Mouse (Mus musculus) brown adipose tissue, adult 24 weeks (tissue): ENCODE measurements around the gene Coq10a. TPM values are rescaled to one million over a fixed set of nuclear protein-coding genes. Genes with fewer than 3 reads are reported as not detected.

Source experiments
- H3K27ac ChIP-seq: fragments of 200-500 bp; replicated peaks from 2 replicates; pipeline ENCODE4 v1.5.1; 2012; ENCODE audit warnings: low read depth, mild to moderate bottlenecking, low read length
- H3K4me1 ChIP-seq: fragments of 200-500 bp; 2 replicates; pipeline ENCODE4 v1.6.1; 2012; ENCODE audit warnings: low read length, mixed read lengths; ENCODE audit not compliant: control insufficient read depth, insufficient read depth, insufficient read length
- H3K4me3 ChIP-seq: fragments of 200-500 bp; 2 replicates; pipeline ENCODE4 v1.5.1; 2012; ENCODE audit warnings: low read depth, mild to moderate bottlenecking, low read length, moderate library complexity; ENCODE audit not compliant: insufficient read depth
- polyA plus RNA-seq: library from polyadenylated mRNA; stranded (reverse); fragments of >200 nt; gene quantifications from 2 replicates; pipeline ENCODE4 v1.2.4, GENCODE M21; 2012; ENCODE audit not compliant: missing spikeins, insufficient read depth, insufficient read length

The Coq10a gene
- 122 and 173 TPM in 2 replicates for polyA plus RNA-seq

DNA sequence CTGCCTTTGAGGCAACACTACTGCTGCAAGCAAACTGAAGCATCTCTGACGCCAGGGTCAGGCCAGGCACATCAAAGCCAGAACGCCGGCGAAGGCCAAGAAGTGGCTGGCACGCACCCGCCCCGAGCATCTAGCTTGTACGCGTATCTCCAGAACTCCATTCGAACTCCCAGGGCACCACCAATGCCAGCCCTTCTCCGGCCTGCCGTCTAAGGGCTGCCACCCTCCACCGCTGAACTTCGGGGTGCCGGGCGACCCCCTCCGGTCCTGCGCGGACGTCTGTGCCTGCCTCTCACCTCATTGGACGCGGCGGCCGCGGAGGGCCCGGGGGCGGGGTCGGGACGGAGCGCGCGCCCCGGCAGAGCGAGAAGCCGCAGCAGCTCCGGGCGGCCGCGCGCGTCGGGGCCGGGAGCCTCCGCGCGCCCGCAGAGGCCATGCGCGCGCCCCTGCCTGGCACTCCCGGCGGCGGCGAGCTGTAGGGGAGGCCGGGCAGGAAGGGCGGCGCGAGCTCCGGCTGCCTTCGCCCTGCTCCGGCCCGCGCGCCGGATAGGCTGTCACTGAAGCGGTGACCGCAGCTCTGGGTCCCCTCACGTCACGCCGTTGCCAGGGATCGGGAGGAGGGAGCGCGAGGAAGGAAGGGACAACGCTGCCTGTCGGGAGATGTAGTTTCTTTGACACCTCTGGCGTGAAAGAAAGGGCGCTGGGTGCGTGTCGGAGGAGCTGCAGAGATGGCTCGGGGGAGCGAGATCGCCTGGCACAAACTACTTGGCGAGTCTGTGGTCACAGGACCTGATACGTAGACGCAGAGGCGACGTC is at the start of gene Coq10a:
Gene Coq10a, minus strand, starts transcription at position 596 of the 816 bp plus-strand sequence.
- H3K4me3 ChIP-seq = peak within 1 kb of the TSS; percentile 76
- no peaks in the 10 kb centered on the region for H3K4me1 ChIP-seq
- H3K27ac ChIP-seq = peak within 1 kb of the TSS; percentile 93

GRCm38 (mm10) chr10:128414848-128415247 is 46.1 kb upstream of the Coq10a start:
- Histone ChIP-seq H3K27ac (no peak overlapping the region), H3K4me3 (no peak overlapping the region), H3K4me1 (peaks cover 4% of the 10 kb centered on the region)

- H3K27ac ChIP-seq = no peak overlapping the region
- no peak overlapping the region for H3K4me3 ChIP-seq
- H3K4me1 ChIP-seq = peaks cover 8% of the 10 kb centered on the region
Observed at GRCm38 (mm10) chr10:128413076-128413475, 44.3 kb upstream of the Coq10a start.

- Histone ChIP-seq H3K27ac (no peak overlapping the region; the same call in 1 of the 2 replicates), H3K4me1 (peaks cover 8% of the 10 kb centered on the region), H3K4me3 (peak overlapping the region; percentile 68)
Observed at GRCm38 (mm10) chr10:128412558-128412957, 43.8 kb upstream of the Coq10a start.

- H3K27ac ChIP-seq = peak overlapping the region; percentile 54
- peak overlapping the region; percentile 68 for H3K4me3 ChIP-seq
- H3K4me1 ChIP-seq = peaks cover 8% of the 10 kb centered on the region
Observed at GRCm38 (mm10) chr10:128412055-128412381, 43.2 kb upstream of the Coq10a start.

GRCm38 (mm10) chr10:128411211-128412054 is 42.6 kb upstream of the Coq10a start, which contains the start of the genes Nabp2 and Rnf41:
TSS of gene Nabp2 (minus strand) at chr10:128411492.
TSS of gene Rnf41 (plus strand) at chr10:128411657.
- Histone ChIP-seq H3K4me1 (peaks cover 8% of the 10 kb centered on the region), H3K4me3 (peak within 1 kb of the TSS; percentile 80), H3K27ac (peak within 1 kb of the TSS; percentile 85)

DNA sequence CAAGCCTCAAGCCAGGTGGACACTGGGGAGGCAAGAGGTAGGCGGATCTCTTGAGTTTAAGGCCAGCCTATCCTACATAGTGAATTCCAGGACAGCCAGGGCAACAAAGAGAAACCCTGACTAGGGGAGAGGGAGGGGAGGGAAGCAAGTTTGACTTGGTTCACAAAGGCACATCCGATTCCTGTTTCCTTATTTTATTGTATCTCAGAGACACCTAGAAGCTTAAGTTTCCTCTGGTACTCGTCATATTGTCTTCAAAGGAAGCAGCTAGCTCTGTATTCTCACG is 41.7 kb upstream of the Coq10a start:
- Histone ChIP-seq H3K4me3 (peak overlapping the region; percentile 45), H3K27ac (peak overlapping the region; percentile 85), H3K4me1 (peaks cover 8% of the 10 kb centered on the region)

- peak overlapping the region; percentile 68 for H3K4me3 ChIP-seq
- H3K27ac ChIP-seq = peak overlapping the region; percentile 85
- H3K4me1 ChIP-seq = peaks cover 8% of the 10 kb centered on the region
Observed at GRCm38 (mm10) chr10:128409692-128410559, 41.1 kb upstream of the Coq10a start.

DNA sequence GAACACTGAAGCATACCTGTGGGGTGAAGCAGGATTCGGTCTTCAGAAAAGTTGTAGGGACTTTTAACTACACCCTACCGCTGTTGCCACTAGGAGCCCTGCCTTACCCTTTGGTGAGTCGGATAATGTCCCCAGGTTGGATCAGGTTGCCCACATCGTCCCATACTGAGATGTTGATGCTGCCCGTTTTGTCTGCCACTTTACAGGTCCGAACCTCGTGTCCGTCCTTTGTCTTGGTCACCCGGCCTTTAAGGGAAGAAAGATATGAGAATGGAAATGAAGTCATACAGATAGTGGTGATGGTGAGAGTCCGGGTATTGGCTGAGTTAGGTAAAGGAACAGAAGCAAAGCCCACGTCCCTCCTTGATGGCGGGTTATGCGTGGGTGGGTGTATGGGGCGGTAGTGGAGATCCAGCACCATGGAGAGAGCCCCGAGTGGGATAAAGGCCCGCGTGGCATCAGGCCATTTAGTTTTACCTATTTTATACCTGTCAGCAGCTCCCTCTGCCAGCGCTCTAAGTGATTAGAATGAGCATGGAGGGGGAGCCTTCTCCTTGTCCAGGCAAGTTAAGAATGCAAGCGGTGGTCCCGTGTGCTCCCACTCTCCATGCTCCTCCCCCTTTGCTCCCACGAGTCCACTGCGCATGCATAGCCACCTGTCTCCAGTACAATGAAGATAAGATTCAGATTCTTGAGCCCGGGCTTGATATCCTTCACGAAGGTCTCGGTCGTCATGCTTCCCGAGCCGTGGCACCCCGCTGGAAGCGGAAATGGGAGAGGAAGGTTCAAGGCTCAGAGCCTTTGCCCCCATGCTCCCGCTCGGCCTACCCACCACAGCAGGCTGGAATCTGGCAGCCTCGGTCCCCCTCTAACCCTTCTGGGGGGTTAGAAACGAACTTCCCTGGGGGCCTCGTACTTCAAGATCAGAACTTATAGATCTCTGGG is 40.1 kb upstream of the Coq10a start:
- peaks cover 8% of the 10 kb centered on the region for H3K4me1 ChIP-seq
- 0 out of 2 replicates have a peak overlapping the region, but pooled peaks have one; percentile 2 for H3K27ac ChIP-seq
- H3K4me3 ChIP-seq = peak overlapping the region; percentile 68

GRCm38 (mm10) chr10:128403931-128404330 is 35.1 kb upstream of the Coq10a start:
- no peak overlapping the region for H3K4me3 ChIP-seq
- H3K4me1 ChIP-seq = peaks cover 3% of the 10 kb centered on the region; the same call in 1 of the 2 replicates
- H3K27ac ChIP-seq = no peak overlapping the region

GRCm38 (mm10) chr10:128401638-128402037 is 32.8 kb upstream of the Coq10a start:
- no peak overlapping the region for H3K27ac ChIP-seq
- no peaks in the 10 kb centered on the region for H3K4me1 ChIP-seq
- H3K4me3 ChIP-seq = no peak overlapping the region

- no peak within 1 kb of the TSS for H3K27ac ChIP-seq
- no peak within 1 kb of the TSS for H3K4me3 ChIP-seq
- H3K4me1 ChIP-seq = no peaks in the 10 kb centered on the region
Observed at GRCm38 (mm10) chr10:128401056-128401455, 32.3 kb upstream of the Coq10a start, which contains the start of gene Slc39a5. TSS of gene Slc39a5 (minus strand) at chr10:128401229.

GRCm38 (mm10) chr10:128400338-128400737 is 31.5 kb upstream of the Coq10a start:
- no peak overlapping the region for H3K4me3 ChIP-seq
- H3K4me1 ChIP-seq = no peaks in the 10 kb centered on the region
- no peak overlapping the region for H3K27ac ChIP-seq

GRCm38 (mm10) chr10:128397466-128397865 is 28.7 kb upstream of the Coq10a start:
- H3K27ac ChIP-seq = no peak overlapping the region
- no peak overlapping the region for H3K4me3 ChIP-seq
- no peaks in the 10 kb centered on the region for H3K4me1 ChIP-seq
